Mouse (Mus musculus): Measurements from ENCODE around the gene Pde12.

DNA sequence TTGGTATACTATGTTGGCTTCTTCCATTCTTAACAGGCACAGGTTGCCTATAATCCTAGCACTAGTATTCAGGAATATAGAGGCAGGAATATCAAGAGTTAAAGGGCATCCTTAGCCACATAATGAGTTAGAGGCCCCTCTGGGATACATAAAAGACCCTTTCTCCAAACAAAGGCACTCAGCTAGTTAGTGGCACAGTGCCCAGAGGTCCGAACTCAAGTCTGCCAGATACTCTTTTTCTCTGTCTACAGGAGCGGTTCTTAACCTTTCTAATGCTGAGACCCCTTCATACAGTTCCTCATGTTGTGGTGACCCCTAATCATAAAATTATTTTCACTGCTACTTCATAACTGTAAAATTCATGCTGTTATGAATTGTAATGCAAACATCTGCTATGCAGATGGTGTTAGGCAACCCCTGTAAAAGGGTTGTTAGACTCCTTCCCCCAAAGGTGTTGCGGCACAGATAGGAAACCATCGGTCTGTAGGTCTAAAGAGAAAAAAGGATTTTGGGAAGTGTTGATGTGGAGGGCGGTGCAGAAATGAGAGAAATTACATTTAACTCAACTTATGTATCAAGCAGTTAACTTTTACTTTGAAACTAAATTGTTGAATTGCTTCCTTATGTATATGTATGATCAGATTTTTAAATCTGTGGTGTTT is 23.6 kb downstream of the Pde12 start:
- TF ChIP-seq GATA1 (IDR thresholded peaks at IDR 0.05; ENCODE audit: low read length) = no peak
- TF ChIP-seq TAL1 (IDR thresholded peaks at IDR 0.05; ENCODE audit: low read length) = no peak
